Mouse (Mus musculus): ENCODE data around the gene Mettl25. TPM values are rescaled to one million over a fixed set of nuclear protein-coding genes. Genes with fewer than 3 reads are reported as not detected.
A peak's percentile ranks its signal among the peaks of the same experiment; 100 is the strongest.

The Mettl25 gene
- total RNA-seq (2021) = 1 to 10 TPM; 7.0 to 9.1 TPM

GRCm38 (mm10) chr10:105840928-105841888 lies at the start of gene Mettl25, which contains the start of gene Ccdc59:
Gene Mettl25 (minus strand): TSS chr10:105841380.
Gene Ccdc59 (plus strand): TSS chr10:105841067.
- DNase-seq (ENCODE audit: extremely low spot score in 1 of 2, low spot score in 1 of 2) = peak; percentile 95 to 99

DNA sequence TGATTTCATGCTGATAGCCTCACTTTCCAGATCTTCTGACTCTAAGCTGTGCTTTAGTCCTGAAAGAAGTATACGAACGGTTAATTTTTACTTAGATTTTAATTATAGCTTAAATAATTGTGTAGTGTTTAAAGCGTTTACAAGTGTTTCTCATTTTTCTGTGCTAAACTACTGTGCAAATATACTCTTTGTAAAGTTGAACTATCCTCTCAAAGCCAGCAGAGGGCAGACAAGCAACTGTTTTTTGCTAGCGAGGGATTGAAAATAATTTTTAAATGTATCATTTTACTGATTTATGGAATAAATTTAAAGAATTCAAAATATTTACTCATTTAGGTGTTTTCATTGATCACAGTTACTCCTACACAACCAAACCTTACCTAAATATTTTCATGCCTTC lies 26.1 kb upstream of the Mettl25 start:
- no peak for DNase-seq (ENCODE audit: extremely low spot score in 1 of 2, low spot score in 1 of 2)

GRCm38 (mm10) chr10:105851136-105851535 lies 10.0 kb upstream of the Mettl25 start:
- DNase-seq (ENCODE audit: extremely low spot score in 1 of 2, low spot score in 1 of 2) = no peak

- DNase-seq (ENCODE audit: extremely low spot score in 1 of 2, low spot score in 1 of 2) = no peak
Measured at GRCm38 (mm10) chr10:105850286-105850685, 9.1 kb upstream of the Mettl25 start.

DNA sequence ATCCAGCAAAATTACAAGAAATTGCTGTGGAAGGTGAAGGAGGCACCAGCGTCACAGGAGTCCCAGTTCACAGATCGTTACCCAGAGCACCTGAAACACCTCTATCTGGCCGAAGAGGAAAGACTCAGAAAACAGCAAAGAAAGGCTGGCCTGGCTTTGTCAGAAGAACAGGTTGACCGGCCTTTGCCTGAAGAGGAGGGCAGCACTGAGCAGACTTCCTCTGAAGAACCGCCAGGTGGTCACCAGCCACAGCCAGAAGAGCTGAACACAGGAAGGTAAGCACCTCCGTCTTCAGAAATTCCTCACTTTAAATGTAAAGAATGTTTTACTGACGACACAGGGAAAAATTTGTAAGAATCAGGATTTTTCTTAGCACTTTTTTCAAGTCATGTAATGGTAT lies 1.4 kb upstream of the Mettl25 start:
- no peak for DNase-seq (ENCODE audit: extremely low spot score in 1 of 2, low spot score in 1 of 2)

DNA sequence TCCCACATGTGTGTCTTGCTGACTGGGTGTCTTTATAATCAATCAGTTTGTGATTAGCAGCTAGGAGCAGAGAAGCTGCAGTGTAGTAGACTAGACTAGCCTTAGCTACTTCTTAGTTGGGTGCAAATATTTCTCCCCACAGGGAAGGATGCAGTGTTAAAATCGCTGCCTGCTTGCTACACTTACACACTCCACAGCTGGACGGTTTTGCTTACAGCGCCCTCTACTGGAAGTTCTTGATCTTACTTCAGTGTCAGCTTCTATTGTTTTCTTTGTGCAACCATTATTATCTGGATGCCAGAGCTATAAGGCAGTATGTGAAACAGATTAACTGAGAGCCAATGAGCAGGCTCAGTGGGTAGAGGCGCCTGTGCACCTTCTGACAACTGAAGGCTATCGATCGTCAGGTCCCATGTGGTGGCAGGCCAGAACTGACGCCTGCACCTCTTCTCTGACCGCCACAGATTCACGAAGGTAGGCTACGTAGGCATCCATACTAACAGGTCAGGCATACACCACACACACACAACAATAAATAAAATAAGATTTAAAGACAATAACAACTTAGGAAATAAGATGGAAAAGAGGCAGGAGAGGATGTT lies 6.5 kb downstream of the Mettl25 start:
- DNase-seq (ENCODE audit: extremely low spot score in 1 of 2, low spot score in 1 of 2) = peak in 1 of 2 experiments; percentile 14

DNA sequence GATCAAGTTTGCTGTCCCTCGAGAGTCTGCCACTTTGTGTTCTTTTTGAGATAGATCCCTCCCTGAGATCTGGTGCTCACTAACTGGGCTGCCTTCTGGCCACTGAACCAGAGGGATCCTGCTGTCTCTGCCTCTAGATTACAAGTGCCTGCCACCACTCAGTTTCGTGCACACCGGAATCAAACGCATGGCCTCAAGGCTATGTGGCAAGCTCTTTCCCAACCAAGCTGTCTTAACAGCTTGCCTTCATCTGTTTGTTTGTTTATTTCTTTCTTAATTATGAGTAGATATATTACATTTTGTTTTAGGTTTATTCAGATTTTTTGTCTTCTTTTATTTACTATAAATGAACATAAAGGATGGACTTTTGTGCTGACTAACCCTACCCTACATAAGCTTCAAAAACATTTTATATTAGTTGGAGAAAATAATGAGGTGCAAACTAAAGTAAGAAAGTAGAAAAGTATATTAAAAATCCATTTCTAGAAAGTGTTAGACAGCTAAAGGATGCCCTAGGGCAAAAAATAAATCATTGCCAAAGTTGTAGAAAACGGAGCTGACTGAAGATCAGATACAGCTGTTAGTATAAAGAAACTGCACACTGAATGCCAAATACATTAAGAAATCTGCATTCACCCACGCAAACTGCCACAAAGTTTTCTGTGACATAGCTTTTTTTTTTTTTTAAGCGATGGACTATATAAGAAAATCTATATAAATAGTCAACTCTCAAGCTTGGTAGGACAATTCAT lies 34.7 kb downstream of the Mettl25 start:
- DNase-seq (ENCODE audit: extremely low spot score in 1 of 2, low spot score in 1 of 2) = no peak

GRCm38 (mm10) chr10:105803461-105803860 lies 37.7 kb downstream of the Mettl25 start:
- DNase-seq (ENCODE audit: extremely low spot score in 1 of 2, low spot score in 1 of 2) = no peak

GRCm38 (mm10) chr10:105802132-105802531 lies 39.0 kb downstream of the Mettl25 start:
- DNase-seq (ENCODE audit: extremely low spot score in 1 of 2, low spot score in 1 of 2) = no peak

DNA sequence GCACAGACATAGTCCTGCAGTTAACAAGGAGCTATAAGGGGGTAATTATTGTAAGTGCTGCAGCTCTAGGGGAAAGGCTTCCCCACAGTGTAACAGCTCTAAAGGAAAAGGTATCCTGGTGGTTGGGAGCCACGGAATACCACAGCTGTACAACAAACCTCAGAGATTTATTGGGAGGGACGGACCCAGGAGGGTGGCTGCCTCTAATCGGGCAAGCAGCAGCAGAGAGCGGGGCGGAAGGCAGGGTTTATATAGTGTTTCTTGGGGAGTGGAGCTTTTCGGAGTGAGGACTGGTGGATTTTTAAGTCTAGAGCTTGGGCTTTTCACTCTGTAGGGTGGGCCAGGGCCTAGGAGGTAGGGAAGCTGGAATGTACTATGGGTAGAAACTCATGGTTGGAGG lies 40.0 kb downstream of the Mettl25 start:
- DNase-seq (ENCODE audit: extremely low spot score in 1 of 2, low spot score in 1 of 2) = no peak

DNA sequence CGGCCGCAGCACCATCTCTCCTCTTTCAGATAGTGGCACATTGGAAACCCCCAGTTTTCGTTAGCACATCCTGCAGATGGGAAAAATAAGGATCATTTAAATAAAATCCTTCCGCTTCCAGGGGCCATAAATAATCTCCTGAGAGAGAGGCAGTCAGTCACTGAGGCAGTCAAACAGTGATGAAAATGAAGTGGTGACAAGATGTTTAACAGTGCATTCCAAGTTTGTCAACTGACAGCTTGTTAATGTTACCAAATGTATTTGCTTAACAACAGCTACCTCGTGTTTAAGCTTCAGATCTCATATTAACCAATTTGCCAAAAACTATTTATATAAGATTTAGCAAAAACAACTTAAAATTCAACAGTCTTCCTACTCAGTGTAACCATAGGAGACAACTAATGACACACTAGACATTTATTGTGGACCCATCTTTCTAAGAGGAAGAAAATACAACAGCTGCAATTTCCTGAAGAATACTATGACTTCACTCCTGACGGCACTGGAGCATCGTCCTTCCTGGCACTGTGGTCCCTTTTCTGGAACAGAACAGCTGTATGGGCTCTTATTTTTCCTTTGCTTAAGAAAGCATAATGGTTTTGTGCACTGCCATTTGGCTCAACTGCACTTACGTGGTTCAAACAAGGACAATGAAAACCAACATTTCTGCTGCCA lies 43.8 kb downstream of the Mettl25 start:
- DNase-seq (ENCODE audit: extremely low spot score in 1 of 2, low spot score in 1 of 2) = no peak

- DNase-seq (ENCODE audit: extremely low spot score in 1 of 2, low spot score in 1 of 2) = no peak
Measured at GRCm38 (mm10) chr10:105793776-105794552, 47.2 kb downstream of the Mettl25 start.

DNA sequence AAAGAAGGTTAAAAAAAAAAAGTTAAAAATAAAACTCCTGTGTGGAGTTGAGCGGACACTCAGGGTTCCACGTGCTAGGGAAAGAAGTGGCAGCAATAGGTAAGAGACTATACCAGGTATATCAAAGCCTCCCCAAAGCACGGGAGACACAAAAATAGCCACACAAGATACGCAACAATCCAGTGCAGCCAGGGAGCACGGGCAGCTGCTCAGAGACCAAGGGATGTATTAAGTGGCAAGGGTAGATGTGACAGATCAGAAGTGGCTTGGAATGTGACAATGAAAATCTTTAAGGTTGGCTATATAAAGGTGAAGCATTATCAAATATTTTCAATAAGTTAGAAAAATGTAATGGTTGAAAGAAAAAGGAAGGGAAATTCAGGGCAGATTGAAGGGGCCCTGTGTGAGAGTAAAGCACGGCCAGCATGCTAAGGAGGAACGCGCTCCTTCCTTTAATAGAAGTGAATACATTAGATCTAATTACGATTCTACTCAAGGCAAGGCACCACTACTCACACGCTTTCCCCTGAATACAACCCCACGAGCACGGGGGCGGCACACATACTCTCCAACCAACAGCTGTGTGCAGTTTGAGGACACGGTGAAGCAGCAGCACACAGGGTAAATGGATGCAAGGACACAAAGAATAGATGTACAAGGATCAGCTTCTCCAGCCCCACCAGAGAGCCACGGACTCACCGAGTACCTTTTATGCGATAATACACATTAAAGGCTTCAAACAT lies 52.3 kb downstream of the Mettl25 start:
- DNase-seq (ENCODE audit: extremely low spot score in 1 of 2, low spot score in 1 of 2) = no peak

DNA sequence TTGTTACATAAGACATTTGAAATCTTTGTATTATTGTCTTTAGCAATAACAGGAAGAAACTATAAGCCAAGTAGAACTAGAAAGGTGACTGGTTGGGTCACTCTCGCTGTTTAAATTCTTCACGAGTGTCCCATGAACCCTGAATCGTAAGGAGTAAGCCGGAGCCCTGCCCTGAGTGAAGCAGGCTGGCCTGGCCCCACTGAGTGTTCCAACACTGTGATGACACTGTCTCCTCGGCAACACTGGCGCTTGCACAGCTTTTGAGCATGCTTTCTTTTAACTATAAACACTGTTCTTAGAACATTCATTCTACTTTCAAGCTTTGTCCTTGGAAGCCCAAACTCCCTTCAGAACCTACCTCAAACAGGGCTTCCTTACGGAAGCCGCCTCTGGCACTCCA lies 57.4 kb downstream of the Mettl25 start:
- DNase-seq (ENCODE audit: extremely low spot score in 1 of 2, low spot score in 1 of 2) = peak in 1 of 2 experiments; percentile 16

- DNase-seq (ENCODE audit: extremely low spot score in 1 of 2, low spot score in 1 of 2) = peak; percentile 36 to 69
Measured at GRCm38 (mm10) chr10:105774382-105774781, 66.8 kb downstream of the Mettl25 start.

DNA sequence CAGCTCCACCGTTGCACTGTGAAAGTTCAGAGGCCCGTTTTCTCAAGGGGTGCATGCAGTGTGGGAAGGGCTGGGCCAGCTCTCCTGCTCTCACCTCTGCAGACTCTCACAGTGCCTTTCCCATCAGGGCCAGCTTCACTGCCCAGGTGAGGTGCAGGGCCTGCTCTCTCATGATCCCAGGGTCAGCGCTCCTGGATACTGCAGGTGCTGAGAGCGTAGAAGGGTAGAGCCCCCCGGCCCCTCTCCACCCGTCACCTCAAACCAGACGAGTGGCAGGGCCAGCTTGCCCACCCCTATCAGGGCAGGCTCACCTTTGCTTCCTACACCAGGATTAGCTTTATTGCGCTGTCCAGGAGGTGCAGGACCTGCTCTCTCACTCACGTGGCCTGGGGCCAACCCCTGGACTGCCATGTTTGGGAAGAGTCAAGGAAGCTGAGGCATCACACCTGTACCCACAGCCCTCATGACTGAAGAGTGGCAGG lies 68.3 kb downstream of the Mettl25 start:
- no peak for DNase-seq (ENCODE audit: extremely low spot score in 1 of 2, low spot score in 1 of 2)

DNA sequence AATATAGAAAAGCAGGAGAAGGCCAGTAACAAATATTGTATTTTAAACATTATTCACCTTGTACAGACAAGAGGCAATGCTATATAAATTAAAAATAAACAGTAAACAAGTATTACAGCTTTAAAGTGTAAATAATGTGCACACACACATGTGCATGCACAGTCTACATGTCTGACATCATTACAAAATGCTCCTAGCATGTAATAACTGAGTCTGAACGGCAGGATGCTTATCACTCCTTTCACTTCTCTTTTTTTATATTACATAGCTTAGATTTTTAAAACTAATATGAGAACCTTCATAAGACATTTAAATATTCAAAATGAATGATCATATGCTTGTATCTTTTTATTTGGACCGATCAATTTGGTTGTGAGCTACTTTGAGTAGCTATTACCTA lies 77.2 kb downstream of the Mettl25 start:
- DNase-seq (ENCODE audit: extremely low spot score in 1 of 2, low spot score in 1 of 2) = no peak

DNA sequence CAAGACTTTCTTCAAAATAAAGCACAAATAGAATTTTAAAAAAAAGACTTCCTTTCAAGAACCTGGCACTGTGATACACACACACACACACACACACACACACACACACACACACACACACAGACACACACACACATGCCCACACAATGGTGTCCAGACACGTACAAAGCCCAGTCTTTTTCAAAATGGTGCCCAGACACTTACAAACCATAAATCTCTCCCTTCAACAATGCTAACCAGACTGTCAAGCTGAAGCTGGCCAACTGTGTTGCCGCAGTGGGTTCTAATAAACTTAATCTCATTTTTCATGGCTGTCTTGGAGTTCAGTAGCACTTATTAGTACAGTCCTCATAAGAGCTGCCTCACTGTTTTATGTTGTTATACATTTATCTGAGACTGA lies 80.7 kb downstream of the Mettl25 start:
- DNase-seq (ENCODE audit: extremely low spot score in 1 of 2, low spot score in 1 of 2) = no peak

- no peak for DNase-seq (ENCODE audit: extremely low spot score in 1 of 2, low spot score in 1 of 2)
Measured at GRCm38 (mm10) chr10:105760046-105760445, 81.1 kb downstream of the Mettl25 start.

Measured in layer of hippocampus, postnatal 25 days (tissue).